Mouse (Mus musculus): Measurements from ENCODE around the gene Fam151a.

Gene Fam151a

DNA sequence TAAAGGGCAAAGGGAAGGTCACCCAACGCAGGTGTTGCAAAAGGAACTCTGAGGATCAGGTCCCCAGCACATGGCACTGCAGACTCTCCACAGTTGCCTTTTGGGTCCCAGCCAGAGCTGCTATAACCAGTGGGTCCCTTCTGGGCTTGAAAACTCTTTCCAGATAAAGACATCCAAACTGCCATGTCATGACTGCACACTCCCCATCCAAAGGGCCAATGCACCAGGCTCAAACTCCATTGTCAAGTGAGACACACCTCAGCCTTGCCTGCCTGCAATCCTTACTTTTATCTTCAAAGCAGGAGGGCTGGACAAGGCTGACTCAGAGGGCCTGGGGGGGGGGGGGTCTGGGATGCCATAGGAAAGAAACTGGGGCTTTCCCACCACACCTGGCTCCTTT, 57.2 kb downstream of the Fam151a start:
- ChIA-PET CTCF (interaction anchor here in 3 of 4 experiments (0.6 to 1.5 kb wide), 3 partner anchors 9 to 198 kb away, joined by 3 to 4 read pairs (median 3); no protein-coding TSS in a partner anchor), POLR2A (no interaction called here)

DNA sequence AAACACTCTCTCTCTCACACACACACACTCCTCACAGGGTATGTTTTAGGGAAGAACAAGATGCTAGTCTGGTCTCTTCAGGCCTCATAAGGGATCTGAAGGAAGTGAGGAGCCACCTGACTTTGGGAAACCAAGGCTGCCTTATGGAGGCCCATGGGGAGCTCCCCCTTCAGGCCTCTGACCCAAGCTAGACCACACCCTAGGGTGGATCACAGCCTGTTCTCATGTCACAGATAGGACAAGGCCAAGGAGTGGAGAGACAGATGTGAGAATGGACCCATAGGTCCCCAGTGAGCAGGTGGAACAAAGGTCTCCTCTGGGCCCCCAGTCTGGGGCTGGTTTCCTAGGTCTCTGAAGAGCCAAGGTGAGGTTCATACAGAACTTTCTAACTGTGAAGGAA, 58.6 kb downstream of the Fam151a start:
- ChIA-PET POLR2A (interaction anchor here in 1 of 4 experiments (0.6 to 1.4 kb wide), 2 partner anchors 8 to 46 kb away, joined by 4 read pairs; no protein-coding TSS in a partner anchor), CTCF (interaction anchor here in 2 of 4 experiments (0.5 to 1.5 kb wide), 2 partner anchors 16 to 177 kb away, joined by 3 to 9 read pairs; no protein-coding TSS in a partner anchor)

DNA sequence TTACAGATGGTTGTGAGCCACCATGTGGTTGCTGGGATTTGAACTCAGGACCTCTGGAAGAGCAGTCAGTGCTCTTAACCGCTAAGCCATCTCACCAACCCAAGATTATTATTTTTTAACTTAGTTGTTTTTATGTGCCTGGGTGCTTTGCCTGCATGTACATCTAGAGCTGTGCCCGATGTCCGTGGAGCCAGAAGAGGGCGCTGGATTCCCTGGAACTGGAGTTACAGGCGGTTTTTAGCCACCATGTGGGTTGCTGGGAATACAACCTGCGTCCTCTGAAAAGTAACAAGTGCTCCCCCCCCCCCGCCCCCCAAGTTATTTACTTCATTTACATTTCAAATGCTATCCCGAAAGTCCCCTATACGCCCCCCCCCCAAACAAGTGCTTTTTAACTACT, 60.1 kb downstream of the Fam151a start:
- ChIA-PET CTCF (interaction anchor here in 3 of 4 experiments (0.5 to 3.0 kb wide), 6 partner anchors 11 to 555 kb away, joined by 3 to 14 read pairs (median 4); partner anchors contain the start of gene Acot11 (in 2 of the 3)), POLR2A (interaction anchor here in 2 of 4 experiments (1.4 to 1.7 kb wide), 2 partner anchors 10 kb away, joined by 4 to 5 read pairs; no protein-coding TSS in a partner anchor)

DNA sequence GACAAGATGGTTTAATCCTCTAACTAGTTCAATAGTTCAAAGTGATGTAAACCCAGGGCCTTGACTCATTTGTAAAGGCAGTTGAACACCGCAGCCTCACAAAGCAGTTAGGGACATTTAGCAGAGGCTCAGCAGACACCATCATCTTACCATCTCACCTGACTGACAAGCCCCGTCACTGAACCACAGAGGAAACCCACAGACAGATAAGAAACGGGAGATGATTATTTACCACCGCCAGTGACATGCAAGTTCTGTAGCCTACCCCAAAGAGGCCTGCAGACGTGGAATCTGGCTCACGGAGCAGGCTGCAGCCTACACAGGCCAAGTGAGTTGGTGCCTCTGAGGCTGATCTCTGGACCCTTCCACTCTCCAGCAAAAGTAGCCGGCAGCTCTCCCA, 60.6 kb downstream of the Fam151a start:
- ChIA-PET POLR2A (interaction anchor here in 2 of 4 experiments (0.6 to 1.7 kb wide), 7 partner anchors 10 to 388 kb away, joined by 3 to 7 read pairs (median 3); partner anchors contain the start of genes Acot11 (in 1 of the 2) and Tmem59 (in 1 of the 2)), CTCF (interaction anchor here in 3 of 4 experiments (0.7 to 3.0 kb wide), 7 partner anchors 11 to 555 kb away, joined by 3 to 14 read pairs (median 4); partner anchors contain the start of genes Acot11 (in 2 of the 3), Tceanc2 (in 1 of the 3) and Tmem59 (in 1 of the 3))

DNA sequence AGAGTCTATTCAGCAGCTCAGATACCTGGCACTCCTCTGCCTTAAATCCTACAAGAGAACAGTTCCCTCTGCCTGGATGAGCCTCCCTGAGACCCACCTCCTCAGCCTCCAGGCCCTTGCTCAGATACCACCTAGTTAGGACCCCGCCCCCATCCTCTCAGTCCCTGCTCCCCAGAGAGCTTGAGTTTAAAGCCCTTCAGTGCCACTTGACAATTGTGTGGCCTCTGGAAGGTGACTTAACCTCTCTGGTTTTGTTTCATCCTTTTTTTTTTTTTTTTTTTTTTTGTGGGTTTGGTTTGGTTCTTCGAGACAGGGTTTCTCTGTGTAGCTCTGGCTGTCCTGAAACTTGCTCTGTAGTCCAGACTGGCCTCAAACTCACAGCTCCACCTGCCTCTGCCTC, 61.6 kb downstream of the Fam151a start:
- ChIA-PET CTCF (interaction anchor here (0.6 to 3.0 kb wide), 16 partner anchors 10 to 578 kb away, joined by 3 to 14 read pairs (median 4); partner anchors contain the start of genes Acot11 (in 1 of the 4), Tceanc2 (in 1 of the 4) and Tmem59 (in 1 of the 4)), POLR2A (interaction anchor here (0.6 to 1.7 kb wide), 14 partner anchors 9 to 1006 kb away, joined by 3 to 7 read pairs (median 3); partner anchors contain the start of genes Acot11 (in 1 of the 4), Tmem59 (in 1 of the 4) and Ttc4 (in 1 of the 4))
